21 mouse cellular contexts compared by ENCODE assay signal in the genomic region with DNA sequence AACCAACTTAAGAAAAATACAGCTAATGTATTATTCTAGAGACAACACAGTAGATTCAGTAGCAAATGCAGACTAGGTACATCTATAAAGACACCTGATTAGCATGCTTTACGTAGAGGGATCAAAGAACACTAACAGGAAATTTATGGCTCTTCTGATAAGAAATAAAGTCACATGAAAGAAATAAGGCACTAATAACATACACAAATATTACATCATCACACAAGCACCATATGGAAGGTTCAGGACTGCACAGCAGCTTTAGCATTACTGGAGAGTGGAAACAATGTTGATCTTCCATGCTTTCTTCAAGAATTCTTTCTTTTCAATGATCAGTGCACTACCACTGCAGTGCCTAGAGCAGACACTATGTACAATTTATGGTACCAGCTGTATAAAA. TPM values are rescaled to one million over a fixed set of nuclear protein-coding genes. Genes with fewer than 3 reads are reported as not detected.
DNase-seq lines count a peak whose midpoint lies in the region; ATAC-seq and TF ChIP-seq lines count a peak whose summit lies in the region.
"Had no signal": no experiment of that assay in that cellular context is flagged by ENCODE, and none has a peak within 500 bp of the region (broad histone marks: within the 10 kb centered on the region; RNA-seq: fewer than 3 reads in every experiment).

No protein-coding gene starts in this region.

- no peaks in the 10 kb centered on the region for H3K4me1 ChIP-seq in intestine, embryonic 15.5 days (replicated peaks)
- no peaks in the 10 kb centered on the region for H3K4me1 ChIP-seq in intestine, embryonic 16.5 days (ENCODE audit: control insufficient read depth, insufficient read depth, low read length)
- H3K4me1 ChIP-seq in intestine, postnatal 0 days (replicated peaks; ENCODE audit: control insufficient read depth, insufficient read depth, low read length), result no peaks in the 10 kb centered on the region

- H3K27me3 ChIP-seq in intestine, embryonic 15.5 days (replicated peaks), result no peaks in the 10 kb centered on the region
- no peaks in the 10 kb centered on the region for H3K27me3 ChIP-seq in intestine, embryonic 16.5 days (replicated peaks; ENCODE audit: control insufficient read depth, insufficient read depth, low read length)
- H3K27me3 ChIP-seq in intestine, postnatal 0 days (replicated peaks; ENCODE audit: control insufficient read depth, insufficient read depth, low read length), result no peaks in the 10 kb centered on the region
- H3K27me3 ChIP-seq: CH12.LX, Patski had no signal

- 49% methylated on average over 1 of the region's 1 CpGs for WGBS in intestine, embryonic 15.5 days
- WGBS in intestine, embryonic 16.5 days, result 65% methylated on average over 1 of the region's 1 CpGs
- 42% methylated on average over 1 of the region's 1 CpGs for WGBS in intestine, postnatal 0 days

- TF ChIP-seq CTCF in intestine, postnatal 0 days (IDR thresholded peaks at IDR 0.05; ENCODE audit: low read depth), result no peak

- no peak overlapping the region for H3K27ac ChIP-seq in intestine, embryonic 15.5 days
- H3K27ac ChIP-seq in intestine, embryonic 16.5 days (ENCODE audit: low read length), result no peak overlapping the region
- no peak overlapping the region for H3K27ac ChIP-seq in intestine, postnatal 0 days (ENCODE audit: low read depth, low read length)

- peak; percentile 83 for ATAC-seq in intestine, embryonic 15.5 days
- ATAC-seq in intestine, embryonic 16.5 days, result peak; percentile 92
- ATAC-seq in intestine, postnatal 0 days, result peak; percentile 88
- no peak for ATAC-seq in inflammation-experienced regulatory T-cells, adult 6 months
- ATAC-seq: activated CD4-positive, CD25-positive, alpha-beta regulatory T cell, adult 4 months; CD4-positive, CD25-positive, alpha-beta regulatory T cell, adult 4 months; Patski had no signal

- no peak for DNase-seq in right cerebral cortex, adult 2 months (ENCODE audit: low spot score in 2 of 2)
- DNase-seq in thymus, postnatal 0 days (ENCODE audit: low spot score), result no peak
- DNase-seq: adrenal gland, adult 2 months; adrenal gland, adult 8-10 months; adrenal gland, postnatal 10 days; adrenal gland, postnatal 14 days; adrenal gland, postnatal 25 days; adrenal gland, postnatal 36 days; B cell, adult 2 months; cerebellum, adult 11 months; cerebellum, adult 11-12 months; cerebellum, adult 18-20 months had no signal

- no peak overlapping the region for H3K4me3 ChIP-seq in intestine, embryonic 15.5 days (replicated peaks)
- H3K4me3 ChIP-seq in intestine, embryonic 16.5 days (ENCODE audit: low read length), result no peak overlapping the region
- no peak overlapping the region for H3K4me3 ChIP-seq in intestine, postnatal 0 days (ENCODE audit: low read depth, low read length)

- no peak overlapping the region for H3K9ac ChIP-seq in intestine, embryonic 15.5 days
- H3K9ac ChIP-seq in intestine, embryonic 16.5 days (ENCODE audit: low read depth, low read length), result no peak overlapping the region
- H3K9ac ChIP-seq in intestine, postnatal 0 days (ENCODE audit: low read depth, low read length), result no peak overlapping the region

- H3K9me3 ChIP-seq in intestine, embryonic 15.5 days, result no peaks in the 10 kb centered on the region
- 0 out of 2 replicates have a peak, but pooled peaks cover 3% of the 10 kb centered on the region for H3K9me3 ChIP-seq in intestine, embryonic 16.5 days (ENCODE audit: control insufficient read depth, low read length)
- H3K9me3 ChIP-seq in intestine, postnatal 0 days (ENCODE audit: control insufficient read depth), result no peaks in the 10 kb centered on the region
- H3K9me3 ChIP-seq: G1E had no signal

- H3K36me3 ChIP-seq in intestine, embryonic 15.5 days, result peaks cover 4% of the 10 kb centered on the region; the same call in 1 of the 2 replicates
- peaks cover 4% of the 10 kb centered on the region for H3K36me3 ChIP-seq in intestine, embryonic 16.5 days (ENCODE audit: control insufficient read depth, insufficient read depth, low read length)
- no peaks in the 10 kb centered on the region for H3K36me3 ChIP-seq in intestine, postnatal 0 days (ENCODE audit: control insufficient read depth, insufficient read depth)
- H3K36me3 ChIP-seq: G1E had no signal

- no peak overlapping the region for H3K4me2 ChIP-seq in intestine, embryonic 15.5 days (replicated peaks)
- H3K4me2 ChIP-seq in intestine, embryonic 16.5 days (ENCODE audit: low read depth, low read length), result no peak overlapping the region
- no peak overlapping the region for H3K4me2 ChIP-seq in intestine, postnatal 0 days (replicated peaks; ENCODE audit: low read depth)

RNA-seq across cellular contexts. Expression of gene Tpd52l1, which starts 48.5 kb away (rescaled TPM):
- polyA plus RNA-seq in intestine, embryonic 15.5 days (2015; fragmentation: Nextera tagmentation; extraction: Ambion mirVana), result 16.3 and 16.5 TPM in 2 replicates
- polyA plus RNA-seq in intestine, embryonic 16.5 days (2015; fragmentation: Nextera tagmentation; extraction: Ambion mirVana), result 13.7 and 15.2 TPM in 2 replicates
- 8.4 and 8.7 TPM in 2 replicates for polyA plus RNA-seq in intestine, postnatal 0 days (2015; fragmentation: Nextera tagmentation; extraction: Ambion mirVana)
- not detected for polyA plus RNA-seq in inflammation-experienced regulatory T-cells, adult 6 months (2017; shearing (Covaris generic))
- polyA plus RNA-seq in thymus, postnatal 0 days (2015; fragmentation: Nextera tagmentation; extraction: Ambion mirVana), result 2.9 and 3.9 TPM in 2 replicates
- polyA plus RNA-seq: activated CD4-positive, CD25-positive, alpha-beta regulatory T cell, adult 4 months; CD4-positive, CD25-positive, alpha-beta regulatory T cell, adult 4 months; G1E had no signal
